Mouse (Mus musculus): ENCODE data around the gene Cstf3. TPM values are rescaled to one million over a fixed set of nuclear protein-coding genes. Genes with fewer than 3 reads are reported as not detected.

Cstf3 gene
- total and polyA plus RNA-seq, 3 experiments, result 17.3 to 50.6 (median 50.3) TPM

DNA sequence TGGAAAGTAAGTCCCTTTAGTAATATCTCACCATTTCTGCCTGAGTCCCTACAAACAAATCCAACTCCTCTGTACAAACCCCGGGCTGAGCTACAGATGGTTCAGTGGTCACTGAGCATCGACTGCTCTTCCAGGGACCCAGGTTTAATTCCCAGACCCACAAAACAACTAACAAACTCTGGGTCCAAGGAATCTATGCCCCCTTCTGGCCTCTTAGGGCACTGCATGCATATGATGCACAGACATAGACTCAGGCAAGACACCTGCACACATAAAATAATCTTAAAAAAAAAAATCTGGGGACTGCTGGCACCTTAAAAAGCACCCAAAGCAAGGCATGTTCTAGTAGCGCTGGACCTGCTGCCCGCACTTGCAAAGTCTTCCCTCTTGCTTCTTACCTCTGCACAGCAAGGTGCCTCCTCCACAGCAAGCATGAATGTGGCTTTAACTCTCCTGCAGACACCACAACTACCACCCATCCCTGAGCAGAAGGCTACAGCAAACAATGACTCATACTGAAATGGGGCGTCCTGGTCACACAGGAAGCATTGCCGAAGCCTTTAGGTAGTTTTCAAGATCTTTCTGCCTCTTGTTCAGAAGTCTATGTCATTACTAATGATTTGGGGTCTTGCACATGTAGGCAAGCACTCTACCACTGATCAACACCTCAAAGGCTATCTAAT is 78.9 kb downstream of the Cstf3 start:
- peak; percentile 29 for TF ChIP-seq SMC3 (IDR thresholded peaks at IDR 0.05; ENCODE audit: low read depth, low read length)
- peak in 1 of 2 experiments; percentile 44; a peak in 3 of 4 replicates for TF ChIP-seq CTCF (conservative IDR thresholded peaks at IDR 0.05 in 1 of 2, IDR thresholded peaks at IDR 0.05 in 1 of 2; ENCODE audit: low read depth in 2 of 2, low read length in 2 of 2)
- 0 out of 2 replicates have a peak, but pooled peaks have one; percentile 29 for TF ChIP-seq IRF4 (IDR thresholded peaks at IDR 0.05; ENCODE audit: low read depth, low read length)
- TF ChIP-seq MYC (IDR thresholded peaks at IDR 0.05; ENCODE audit: low read depth, low read length), result no peak
- Histone ChIP-seq H3K4me2 (ENCODE audit: insufficient read depth, low read depth, poor library complexity, severe bottlenecking) (no peak overlapping the region), H3K27me3 (replicated peaks) (no peaks in the 10 kb centered on the region), H3K9me3 (replicated peaks; ENCODE audit: low read length) (no peaks in the 10 kb centered on the region), H3K4me3 (replicated peaks in 1 of 3; ENCODE audit: low read depth in 2 of 3, low read length in 2 of 3, poor library complexity in 1 of 3) (no peak overlapping the region), H3K9ac (ENCODE audit: insufficient read depth, low read depth) (no peak overlapping the region), H3K4me1 (ENCODE audit: control insufficient read depth in 1 of 2, insufficient read depth in 2 of 2) (no peaks in the 10 kb centered on the region), H3K36me3 (replicated peaks in 1 of 2; ENCODE audit: control insufficient read depth in 1 of 2, insufficient read depth in 1 of 2, low read length in 1 of 2) (peaks cover 13 to 18% of the 10 kb centered on the region in 2 experiments), H3K27ac (ENCODE audit: insufficient read depth, low read depth) (no peak overlapping the region), H3K79me2 (replicated peaks; ENCODE audit: control insufficient read depth, extremely low read depth, insufficient read depth, poor library complexity, severe bottlenecking) (no peaks in the 10 kb centered on the region)
- in situ Hi-C loops (cut with MboI; ENCODE audit: low pct_ligation_motif_present, low pct_unique_long_range_greater_than_20kb, low sequenced_read_pairs), result no loop called here
- DNase-seq (ENCODE audit: extremely low read depth), result no peak
- dilution Hi-C loops (cut with MboI; ENCODE audit: extremely low pct_ligation_motif_present, extremely low pct_unique_long_range_greater_than_20kb, low sequenced_read_pairs), result no loop called here

DNA sequence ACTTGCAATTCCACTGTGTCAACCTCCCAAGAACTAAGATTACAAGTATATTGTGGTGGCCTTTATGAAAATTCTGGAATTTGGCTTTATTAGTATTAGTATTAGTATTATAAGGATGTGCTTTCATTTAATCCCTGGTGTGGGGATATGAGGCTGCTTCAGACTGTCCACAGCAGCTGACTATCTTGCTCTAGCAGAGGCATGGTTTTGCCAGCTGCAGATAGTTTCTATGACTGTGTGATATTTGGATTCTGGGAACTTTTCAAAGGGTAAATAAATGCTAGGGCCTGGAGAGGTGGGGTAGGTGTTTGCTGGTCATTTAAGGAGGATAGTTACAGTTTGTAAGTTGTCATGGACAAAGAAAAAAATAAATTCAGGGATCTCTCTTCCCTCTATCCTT is 81.4 kb downstream of the Cstf3 start:
- DNase-seq (ENCODE audit: extremely low read depth), result no peak
- H3K4me2 ChIP-seq (ENCODE audit: insufficient read depth, low read depth, poor library complexity, severe bottlenecking), result no peak overlapping the region

GRCm38 (mm10) chr2:104677326-104677725 is 87.0 kb downstream of the Cstf3 start:
- H3K36me3 ChIP-seq (replicated peaks in 1 of 2; ENCODE audit: control insufficient read depth in 1 of 2, insufficient read depth in 1 of 2, low read length in 1 of 2), result no peaks in the 10 kb centered on the region
- no peaks in the 10 kb centered on the region for H3K9me3 ChIP-seq (replicated peaks; ENCODE audit: low read length)
- dilution Hi-C loops (cut with MboI; ENCODE audit: extremely low pct_ligation_motif_present, extremely low pct_unique_long_range_greater_than_20kb, low sequenced_read_pairs), result no loop called here
- H3K9ac ChIP-seq (ENCODE audit: insufficient read depth, low read depth), result no peak overlapping the region
- H3K27me3 ChIP-seq (replicated peaks), result no peaks in the 10 kb centered on the region
- in situ Hi-C loops (cut with MboI; ENCODE audit: low pct_ligation_motif_present, low pct_unique_long_range_greater_than_20kb, low sequenced_read_pairs), result no loop called here
- TF ChIP-seq ZKSCAN1 (IDR thresholded peaks at IDR 0.05; ENCODE audit: borderline replicate concordance, low read depth, low read length) (no peak), MYC (IDR thresholded peaks at IDR 0.05; ENCODE audit: low read depth, low read length) (no peak), SMC3 (IDR thresholded peaks at IDR 0.05; ENCODE audit: low read depth, low read length) (no peak), MEF2A (IDR thresholded peaks at IDR 0.05; ENCODE audit: borderline replicate concordance, low read depth, low read length) (no peak), POLR2AphosphoS2 (IDR thresholded peaks at IDR 0.05; ENCODE audit: low read depth, low read length) (no peak), TBP (conservative IDR thresholded peaks at IDR 0.05; ENCODE audit: low read depth, low read length) (no peak), ZC3H11A (IDR thresholded peaks at IDR 0.05; ENCODE audit: low read depth, low read length) (no peak), ELF1 (IDR thresholded peaks at IDR 0.05; ENCODE audit: low read depth, low read length) (no peak), GABPA (IDR thresholded peaks at IDR 0.05; ENCODE audit: insufficient replicate concordance, low read depth, low read length) (no peak), NRF1 (IDR thresholded peaks at IDR 0.05; ENCODE audit: low read depth, low read length) (no peak)
- H3K27ac ChIP-seq (ENCODE audit: insufficient read depth, low read depth), result no peak overlapping the region
- H3K4me2 ChIP-seq (ENCODE audit: insufficient read depth, low read depth, poor library complexity, severe bottlenecking), result no peak overlapping the region
- H3K79me2 ChIP-seq (replicated peaks; ENCODE audit: control insufficient read depth, extremely low read depth, insufficient read depth, poor library complexity, severe bottlenecking), result no peaks in the 10 kb centered on the region
- DNase-seq (ENCODE audit: extremely low read depth), result no peak
- no peak overlapping the region for H3K4me3 ChIP-seq (replicated peaks in 1 of 3; ENCODE audit: low read depth in 2 of 3, low read length in 2 of 3, poor library complexity in 1 of 3)
- no peaks in the 10 kb centered on the region for H3K4me1 ChIP-seq (ENCODE audit: control insufficient read depth in 1 of 2, insufficient read depth in 2 of 2)

More for the DNA sequence above, 81.4 kb downstream of the Cstf3 start:
- Histone ChIP-seq H3K36me3 (replicated peaks in 1 of 2; ENCODE audit: control insufficient read depth in 1 of 2, insufficient read depth in 1 of 2, low read length in 1 of 2) (no peaks in the 10 kb centered on the region), H3K9ac (ENCODE audit: insufficient read depth, low read depth) (no peak overlapping the region), H3K27ac (ENCODE audit: insufficient read depth, low read depth) (no peak overlapping the region), H3K9me3 (replicated peaks; ENCODE audit: low read length) (no peaks in the 10 kb centered on the region), H3K27me3 (replicated peaks) (no peaks in the 10 kb centered on the region), H3K4me3 (replicated peaks in 1 of 3; ENCODE audit: low read depth in 2 of 3, low read length in 2 of 3, poor library complexity in 1 of 3) (no peak overlapping the region), H3K4me1 (ENCODE audit: control insufficient read depth in 1 of 2, insufficient read depth in 2 of 2) (no peaks in the 10 kb centered on the region), H3K79me2 (replicated peaks; ENCODE audit: control insufficient read depth, extremely low read depth, insufficient read depth, poor library complexity, severe bottlenecking) (no peaks in the 10 kb centered on the region)
- TF ChIP-seq RCOR1 (conservative IDR thresholded peaks at IDR 0.05; ENCODE audit: low read depth, low read length) (no peak), UBTF (IDR thresholded peaks at IDR 0.05; ENCODE audit: low read depth, low read length) (no peak), NRF1 (IDR thresholded peaks at IDR 0.05; ENCODE audit: low read depth, low read length) (no peak), TBP (conservative IDR thresholded peaks at IDR 0.05; ENCODE audit: low read depth, low read length) (no peak), MAZ (IDR thresholded peaks at IDR 0.05; ENCODE audit: low read depth, low read length) (no peak), MAFK (IDR thresholded peaks at IDR 0.05; ENCODE audit: insufficient replicate concordance, low read length) (no peak), IRF4 (IDR thresholded peaks at IDR 0.05; ENCODE audit: low read depth, low read length) (no peak), CTCF (conservative IDR thresholded peaks at IDR 0.05 in 1 of 2, IDR thresholded peaks at IDR 0.05 in 1 of 2; ENCODE audit: low read depth in 2 of 2, low read length in 2 of 2) (no peak), GABPA (IDR thresholded peaks at IDR 0.05; ENCODE audit: insufficient replicate concordance, low read depth, low read length) (no peak), MAX (IDR thresholded peaks at IDR 0.05; ENCODE audit: low read length) (no peak), ELF1 (IDR thresholded peaks at IDR 0.05; ENCODE audit: low read depth, low read length) (no peak), USF2 (conservative IDR thresholded peaks at IDR 0.05; ENCODE audit: low read depth, low read length) (no peak), RAD21 (IDR thresholded peaks at IDR 0.05; ENCODE audit: low read depth, low read length) (no peak), EP300 (IDR thresholded peaks at IDR 0.05; ENCODE audit: low read length) (no peak), CHD2 (IDR thresholded peaks at IDR 0.05; ENCODE audit: low read length) (no peak)
- dilution Hi-C loops (cut with MboI; ENCODE audit: extremely low pct_ligation_motif_present, extremely low pct_unique_long_range_greater_than_20kb, low sequenced_read_pairs) (no loop called here), in situ Hi-C loops (cut with MboI; ENCODE audit: low pct_ligation_motif_present, low pct_unique_long_range_greater_than_20kb, low sequenced_read_pairs) (no loop called here)
